Comparison of ENCODE assay signal across 9 mouse cellular contexts in the genomic region with DNA sequence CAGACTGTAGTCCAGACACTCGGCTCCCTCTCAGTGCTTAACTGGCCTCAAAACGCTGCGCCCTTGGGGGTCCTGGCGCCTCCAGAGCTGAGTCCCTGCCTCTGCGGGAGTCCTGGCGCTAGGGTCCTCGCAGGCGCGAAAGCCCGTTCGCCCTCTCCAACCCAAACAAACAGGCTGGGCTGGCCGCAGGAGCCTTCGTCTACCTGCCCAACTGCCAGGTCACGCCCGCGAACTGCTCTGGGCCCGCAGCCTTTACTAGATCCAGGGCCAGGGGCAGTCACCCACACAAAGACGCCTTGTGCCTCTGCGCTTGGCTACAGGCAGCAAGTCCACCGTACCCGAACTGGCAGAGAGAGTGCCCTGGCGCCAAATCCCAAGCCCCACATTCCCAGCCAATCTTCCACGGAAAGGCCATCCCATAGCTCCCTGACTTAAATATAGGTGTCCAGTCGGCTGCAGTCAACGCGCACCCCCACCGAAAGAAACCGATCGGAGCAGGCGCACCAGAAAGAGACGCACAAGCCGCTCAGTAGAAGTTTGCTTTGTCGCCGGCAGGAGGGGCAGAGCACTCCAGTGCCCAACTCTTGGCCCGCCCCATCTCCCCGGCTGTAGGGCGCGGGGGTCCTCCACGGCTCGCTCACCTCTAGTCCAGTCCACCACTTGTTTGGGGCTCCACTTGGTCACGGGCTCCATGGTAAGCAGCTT. TPM values are rescaled to one million over a fixed set of nuclear protein-coding genes. Genes with fewer than 3 reads are reported as not detected.
DNase-seq lines count a peak whose midpoint lies in the region; ATAC-seq and TF ChIP-seq lines count a peak whose summit lies in the region.
"Had no signal": no experiment of that assay in that cellular context is flagged by ENCODE, and none has a peak within 500 bp of the region (broad histone marks: within the 10 kb centered on the region; RNA-seq: fewer than 3 reads in every experiment).

No protein-coding gene starts in this region.

- peak overlapping the region; percentile 54 for H3K27ac ChIP-seq in embryonic fibroblast, embryonic 13.5 days (ENCODE audit: insufficient read depth, low read length)
- H3K27ac ChIP-seq in heart, embryonic 10.5 days, result peak overlapping the region; percentile 92
- peak overlapping the region; percentile 90 for H3K27ac ChIP-seq in kidney, embryonic 14.5 days (ENCODE audit: low read depth, low read length)
- H3K27ac ChIP-seq in limb, embryonic 15.5 days, result peak overlapping the region; percentile 95
- H3K27ac ChIP-seq in midbrain, embryonic 16.5 days (ENCODE audit: low read length), result peak overlapping the region; percentile 56; the same call in 1 of the 2 replicates

- ATAC-seq in kidney, embryonic 14.5 days (ENCODE audit: low FRiP score, low TSS enrichment), result peak; percentile 88
- peak; percentile 74 for ATAC-seq in limb, embryonic 15.5 days (ENCODE audit: insufficient number of reproducible peaks, low FRiP score, low TSS enrichment, low read depth)
- ATAC-seq in midbrain, embryonic 16.5 days, result peak; percentile 89

- H3K9ac ChIP-seq in kidney, embryonic 14.5 days (ENCODE audit: low read depth, low read length), result peak overlapping the region; percentile 84
- peak overlapping the region; percentile 87 for H3K9ac ChIP-seq in limb, embryonic 15.5 days
- peak overlapping the region; percentile 67 for H3K9ac ChIP-seq in midbrain, embryonic 16.5 days (ENCODE audit: low read depth, low read length)

- peak; percentile 42 for TF ChIP-seq POLR2A in embryonic fibroblast, embryonic 13.5 days (IDR thresholded peaks at IDR 0.05; ENCODE audit: low read depth, low read length)

- WGBS in heart, embryonic 10.5 days, result under 1% methylated on average over 41 of the region's 41 CpGs
- 0% methylated on average over 41 of the region's 41 CpGs for WGBS in kidney, embryonic 14.5 days
- under 1% methylated on average over 41 of the region's 41 CpGs for WGBS in limb, embryonic 15.5 days
- WGBS in midbrain, embryonic 16.5 days, result 0% methylated on average over 41 of the region's 41 CpGs

- H3K36me3 ChIP-seq in heart, embryonic 10.5 days, result no peaks in the 10 kb centered on the region
- H3K36me3 ChIP-seq in kidney, embryonic 14.5 days (ENCODE audit: control insufficient read depth, insufficient read depth, low read length), result no peaks in the 10 kb centered on the region
- H3K36me3 ChIP-seq in limb, embryonic 15.5 days, result no peaks in the 10 kb centered on the region
- H3K36me3 ChIP-seq in midbrain, embryonic 16.5 days (ENCODE audit: control insufficient read depth, insufficient read depth, low read length), result no peaks in the 10 kb centered on the region
- H3K36me3 ChIP-seq: G1E had no signal

- peak overlapping the region; percentile 82 for H3K4me2 ChIP-seq in kidney, embryonic 14.5 days (replicated peaks; ENCODE audit: low read depth, low read length)
- H3K4me2 ChIP-seq in limb, embryonic 15.5 days, result peak overlapping the region; percentile 79
- peak overlapping the region; percentile 97 for H3K4me2 ChIP-seq in midbrain, embryonic 16.5 days (ENCODE audit: low read length)

- no peaks in the 10 kb centered on the region for H3K27me3 ChIP-seq in heart, embryonic 10.5 days (ENCODE audit: insufficient read depth, poor library complexity, severe bottlenecking)
- no peaks in the 10 kb centered on the region for H3K27me3 ChIP-seq in kidney, embryonic 14.5 days (ENCODE audit: control insufficient read depth, insufficient read depth, low read length)
- H3K27me3 ChIP-seq in limb, embryonic 15.5 days, result no peaks in the 10 kb centered on the region
- H3K27me3 ChIP-seq in midbrain, embryonic 16.5 days (ENCODE audit: control insufficient read depth, insufficient read depth, low read depth, low read length), result peaks cover 3% of the 10 kb centered on the region

- peak overlapping the region; percentile 91 for H3K4me3 ChIP-seq in embryonic fibroblast, embryonic 13.5 days (ENCODE audit: insufficient read depth, low read length)
- H3K4me3 ChIP-seq in heart, embryonic 10.5 days, result peak overlapping the region; percentile 85
- H3K4me3 ChIP-seq in kidney, embryonic 14.5 days (ENCODE audit: low read length), result peak overlapping the region; percentile 71
- H3K4me3 ChIP-seq in limb, embryonic 15.5 days, result peak overlapping the region; percentile 72
- H3K4me3 ChIP-seq in midbrain, embryonic 16.5 days (ENCODE audit: low read depth, low read length), result peak overlapping the region; percentile 68

- H3K9me3 ChIP-seq in heart, embryonic 10.5 days, result 0 out of 2 replicates have a peak, but pooled peaks cover 3% of the 10 kb centered on the region
- no peaks in the 10 kb centered on the region for H3K9me3 ChIP-seq in kidney, embryonic 14.5 days (ENCODE audit: control insufficient read depth, low read length)
- no peaks in the 10 kb centered on the region for H3K9me3 ChIP-seq in limb, embryonic 15.5 days
- no peaks in the 10 kb centered on the region for H3K9me3 ChIP-seq in midbrain, embryonic 16.5 days (replicated peaks; ENCODE audit: control insufficient read depth, low read length, poor library complexity, severe bottlenecking)
- H3K9me3 ChIP-seq: G1E had no signal

- peak; percentile 91 for DNase-seq in A20 (ENCODE audit: low read depth, low spot score)
- peak; percentile 81 for DNase-seq in brain, adult 2 months (ENCODE audit: low read depth, low spot score)
- DNase-seq in heart, embryonic 10.5 days (ENCODE audit: low spot score), result peak; percentile 93
- peak; percentile 56 to 72 for DNase-seq in spleen, adult 18-20 months

- H3K4me1 ChIP-seq in embryonic fibroblast, embryonic 13.5 days (ENCODE audit: control insufficient read depth, insufficient read depth, low read length), result peaks cover 9% of the 10 kb centered on the region; the same call in 1 of the 2 replicates
- H3K4me1 ChIP-seq in heart, embryonic 10.5 days, result peaks cover 34% of the 10 kb centered on the region
- peaks cover 21% of the 10 kb centered on the region; the same call in 1 of the 2 replicates for H3K4me1 ChIP-seq in kidney, embryonic 14.5 days (ENCODE audit: control insufficient read depth, insufficient read depth, low read length)
- H3K4me1 ChIP-seq in limb, embryonic 15.5 days, result peaks cover 41% of the 10 kb centered on the region
- H3K4me1 ChIP-seq in midbrain, embryonic 16.5 days (ENCODE audit: control insufficient read depth, insufficient read depth, low read length), result peaks cover 9% of the 10 kb centered on the region; the same call in 1 of the 2 replicates

- peak; percentile 22; the same call in 1 of the 2 replicates for TF ChIP-seq CTCF in embryonic fibroblast, embryonic 13.5 days (IDR thresholded peaks at IDR 0.05; ENCODE audit: borderline replicate concordance, insufficient read depth, low read length)

RNA-seq across cellular contexts. Expression of gene Cnksr3, which starts 0.9 kb away (rescaled TPM):
- 10.8 and 13.9 TPM in 2 replicates for polyA plus RNA-seq in embryonic fibroblast, embryonic 13.5 days (2011; ENCODE audit: insufficient read length, low read depth, missing spikeins)
- 5.0 and 6.6 TPM in 2 replicates for polyA plus RNA-seq in heart, embryonic 10.5 days (2016; fragmentation: Nextera tagmentation; extraction: Ambion mirVana)
- 8.3 and 15.2 TPM in 2 replicates for polyA plus RNA-seq in kidney, embryonic 14.5 days (2014; fragmentation: Nextera tagmentation; extraction: Ambion mirVana)
- polyA plus RNA-seq in limb, embryonic 15.5 days (2015; fragmentation: Nextera tagmentation; extraction: Ambion mirVana), result 13.0 and 13.3 TPM in 2 replicates
- polyA plus RNA-seq in midbrain, embryonic 16.5 days (2015; fragmentation: Nextera tagmentation; extraction: Ambion mirVana), result 1.4 and 2.1 TPM in 2 replicates
- polyA plus RNA-seq: G1E had no signal

Comparison
In these comparisons a context has a peak if more than half of its experiments do, and no peak if none do; other contexts are left out.
1. Peak in every context shown above with its lines: DNase-seq, ATAC-seq, H3K4me3 ChIP-seq and H3K27ac ChIP-seq.